Mouse (Mus musculus): ENCODE data around the gene Rps10. TPM values are rescaled to one million over a fixed set of nuclear protein-coding genes. Genes with fewer than 3 reads are reported as not detected.

Rps10 gene
- polyA plus RNA-seq, 1 experiment from 2014 or later: 400 TPM

GRCm38 (mm10) chr17:27592565-27592910 is 43.9 kb downstream of the Rps10 start:
- Histone ChIP-seq H3K4me3 (ENCODE audit: low read depth, low read length) (no peak overlapping the region), H3K36me3 (ENCODE audit: control insufficient read depth, insufficient read depth, low read length) (peaks cover 24% of the 10 kb centered on the region), H3K9ac (ENCODE audit: low read depth, low read length) (no peak overlapping the region), H3K4me2 (ENCODE audit: low read length) (no peak overlapping the region), H3K4me1 (ENCODE audit: control insufficient read depth, insufficient read depth, low read length) (no peaks in the 10 kb centered on the region), H3K9me3 (replicated peaks; ENCODE audit: control insufficient read depth, low read length, poor library complexity, severe bottlenecking) (no peaks in the 10 kb centered on the region), H3K27ac (ENCODE audit: low read length) (no peak overlapping the region), H3K27me3 (ENCODE audit: control insufficient read depth, insufficient read depth, low read depth, low read length) (no peaks in the 10 kb centered on the region)
- ATAC-seq: no peak
- WGBS: 99% methylated on average over 7 of the region's 7 CpGs

- 92% methylated on average over 12 of the region's 12 CpGs for WGBS
- no peaks in the 10 kb centered on the region for H3K9me3 ChIP-seq (replicated peaks; ENCODE audit: control insufficient read depth, low read length, poor library complexity, severe bottlenecking)
- H3K27ac ChIP-seq (ENCODE audit: low read length): no peak overlapping the region
- H3K4me2 ChIP-seq (ENCODE audit: low read length): no peak overlapping the region
- ATAC-seq: no peak
- peaks cover 24% of the 10 kb centered on the region for H3K36me3 ChIP-seq (ENCODE audit: control insufficient read depth, insufficient read depth, low read length)
- H3K9ac ChIP-seq (ENCODE audit: low read depth, low read length): no peak overlapping the region
- no peaks in the 10 kb centered on the region for H3K4me1 ChIP-seq (ENCODE audit: control insufficient read depth, insufficient read depth, low read length)
- no peak overlapping the region for H3K4me3 ChIP-seq (ENCODE audit: low read depth, low read length)
- no peaks in the 10 kb centered on the region for H3K27me3 ChIP-seq (ENCODE audit: control insufficient read depth, insufficient read depth, low read depth, low read length)
Measured at GRCm38 (mm10) chr17:27591826-27592564, 44.5 kb downstream of the Rps10 start.

GRCm38 (mm10) chr17:27588231-27588630 is 48.2 kb downstream of the Rps10 start:
- Histone ChIP-seq H3K9me3 (replicated peaks; ENCODE audit: control insufficient read depth, low read length, poor library complexity, severe bottlenecking) (no peaks in the 10 kb centered on the region), H3K27ac (ENCODE audit: low read length) (no peak overlapping the region), H3K4me2 (ENCODE audit: low read length) (no peak overlapping the region), H3K36me3 (ENCODE audit: control insufficient read depth, insufficient read depth, low read length) (peaks cover 9% of the 10 kb centered on the region), H3K9ac (ENCODE audit: low read depth, low read length) (no peak overlapping the region), H3K4me1 (ENCODE audit: control insufficient read depth, insufficient read depth, low read length) (no peaks in the 10 kb centered on the region), H3K27me3 (ENCODE audit: control insufficient read depth, insufficient read depth, low read depth, low read length) (no peaks in the 10 kb centered on the region), H3K4me3 (ENCODE audit: low read depth, low read length) (no peak overlapping the region)
- WGBS: 89% methylated on average over 8 of the region's 8 CpGs
- no peak for ATAC-seq

- WGBS: 78% methylated on average over 12 of the region's 12 CpGs
Measured at GRCm38 (mm10) chr17:27587252-27587651, 49.2 kb downstream of the Rps10 start.

GRCm38 (mm10) chr17:27586661-27587060 is 49.8 kb downstream of the Rps10 start:
- ATAC-seq: no peak
- H3K4me1 ChIP-seq (ENCODE audit: control insufficient read depth, insufficient read depth, low read length): no peaks in the 10 kb centered on the region
- H3K9me3 ChIP-seq (replicated peaks; ENCODE audit: control insufficient read depth, low read length, poor library complexity, severe bottlenecking): no peaks in the 10 kb centered on the region
- 66% methylated on average over 9 of the region's 9 CpGs for WGBS
- no peaks in the 10 kb centered on the region for H3K27me3 ChIP-seq (ENCODE audit: control insufficient read depth, insufficient read depth, low read depth, low read length)
- H3K36me3 ChIP-seq (ENCODE audit: control insufficient read depth, insufficient read depth, low read length): peaks cover 6% of the 10 kb centered on the region
- H3K4me3 ChIP-seq (ENCODE audit: low read depth, low read length): no peak overlapping the region
- H3K27ac ChIP-seq (ENCODE audit: low read length): no peak overlapping the region
- H3K4me2 ChIP-seq (ENCODE audit: low read length): no peak overlapping the region
- H3K9ac ChIP-seq (ENCODE audit: low read depth, low read length): no peak overlapping the region

More at GRCm38 (mm10) chr17:27587252-27587651, 49.2 kb downstream of the Rps10 start:
- H3K27ac ChIP-seq (ENCODE audit: low read length): no peak overlapping the region
- H3K4me3 ChIP-seq (ENCODE audit: low read depth, low read length): no peak overlapping the region
- H3K9me3 ChIP-seq (replicated peaks; ENCODE audit: control insufficient read depth, low read length, poor library complexity, severe bottlenecking): no peaks in the 10 kb centered on the region
- no peak overlapping the region for H3K4me2 ChIP-seq (ENCODE audit: low read length)
- H3K36me3 ChIP-seq (ENCODE audit: control insufficient read depth, insufficient read depth, low read length): peaks cover 4% of the 10 kb centered on the region
- no peaks in the 10 kb centered on the region for H3K27me3 ChIP-seq (ENCODE audit: control insufficient read depth, insufficient read depth, low read depth, low read length)
- no peaks in the 10 kb centered on the region for H3K4me1 ChIP-seq (ENCODE audit: control insufficient read depth, insufficient read depth, low read length)
- no peak overlapping the region for H3K9ac ChIP-seq (ENCODE audit: low read depth, low read length)
- ATAC-seq: no peak

- WGBS: 93% methylated on average over 13 of the region's 13 CpGs
- Histone ChIP-seq H3K4me2 (ENCODE audit: low read length) (no peak overlapping the region), H3K9me3 (replicated peaks; ENCODE audit: control insufficient read depth, low read length, poor library complexity, severe bottlenecking) (no peaks in the 10 kb centered on the region), H3K4me3 (ENCODE audit: low read depth, low read length) (no peak overlapping the region), H3K27ac (ENCODE audit: low read length) (no peak overlapping the region), H3K27me3 (ENCODE audit: control insufficient read depth, insufficient read depth, low read depth, low read length) (no peaks in the 10 kb centered on the region), H3K36me3 (ENCODE audit: control insufficient read depth, insufficient read depth, low read length) (peaks cover 11% of the 10 kb centered on the region), H3K9ac (ENCODE audit: low read depth, low read length) (no peak overlapping the region), H3K4me1 (ENCODE audit: control insufficient read depth, insufficient read depth, low read length) (no peaks in the 10 kb centered on the region)
- ATAC-seq: no peak
Measured at GRCm38 (mm10) chr17:27583185-27583894, 53.1 kb downstream of the Rps10 start.

Other genes with a start within 250 kb of the Rps10 start
- 7.5 and 11.0 TPM in 2 replicates for gene Grm4, start 115.3 kb downstream of the Rps10 start, polyA plus RNA-seq (2015; fragmentation: Nextera tagmentation; extraction: Ambion mirVana)
- gene Hmga1, start 80.2 kb downstream of the Rps10 start, polyA plus RNA-seq (2015; fragmentation: Nextera tagmentation; extraction: Ambion mirVana): 124 and 134 TPM in 2 replicates
- gene AI413582, start 70.9 kb downstream of the Rps10 start, polyA plus RNA-seq (2015; fragmentation: Nextera tagmentation; extraction: Ambion mirVana): 55.4 and 65.8 TPM in 2 replicates
- 246 and 248 TPM in 2 replicates for gene Nudt3, start 13.2 kb downstream of the Rps10 start, polyA plus RNA-seq (2015; fragmentation: Nextera tagmentation; extraction: Ambion mirVana)
- not detected in 2 replicates for gene RPS10-NUDT3, start 1.4 kb downstream of the Rps10 start, polyA plus RNA-seq (2015; fragmentation: Nextera tagmentation; extraction: Ambion mirVana)
- 58.9 and 67.7 TPM in 2 replicates for gene Pacsin1, start 18.8 kb upstream of the Rps10 start, polyA plus RNA-seq (2015; fragmentation: Nextera tagmentation; extraction: Ambion mirVana)
- 1.5 and 2.6 TPM in 2 replicates for gene Spdef, start 92.3 kb upstream of the Rps10 start, polyA plus RNA-seq (2015; fragmentation: Nextera tagmentation; extraction: Ambion mirVana)
- gene D17Wsu92e, start 184.0 kb upstream of the Rps10 start, polyA plus RNA-seq (2015; fragmentation: Nextera tagmentation; extraction: Ambion mirVana): 8.5 and 9.4 TPM in 2 replicates
- 193 and 197 TPM in 2 replicates for gene Snrpc, start 201.5 kb upstream of the Rps10 start, polyA plus RNA-seq (2015; fragmentation: Nextera tagmentation; extraction: Ambion mirVana)
- gene Uhrf1bp1, start 219.8 kb upstream of the Rps10 start, polyA plus RNA-seq (2015; fragmentation: Nextera tagmentation; extraction: Ambion mirVana): 6.0 and 6.5 TPM in 2 replicates